Mouse (Mus musculus): Measurements from ENCODE around the gene B3gnt4.

DNA sequence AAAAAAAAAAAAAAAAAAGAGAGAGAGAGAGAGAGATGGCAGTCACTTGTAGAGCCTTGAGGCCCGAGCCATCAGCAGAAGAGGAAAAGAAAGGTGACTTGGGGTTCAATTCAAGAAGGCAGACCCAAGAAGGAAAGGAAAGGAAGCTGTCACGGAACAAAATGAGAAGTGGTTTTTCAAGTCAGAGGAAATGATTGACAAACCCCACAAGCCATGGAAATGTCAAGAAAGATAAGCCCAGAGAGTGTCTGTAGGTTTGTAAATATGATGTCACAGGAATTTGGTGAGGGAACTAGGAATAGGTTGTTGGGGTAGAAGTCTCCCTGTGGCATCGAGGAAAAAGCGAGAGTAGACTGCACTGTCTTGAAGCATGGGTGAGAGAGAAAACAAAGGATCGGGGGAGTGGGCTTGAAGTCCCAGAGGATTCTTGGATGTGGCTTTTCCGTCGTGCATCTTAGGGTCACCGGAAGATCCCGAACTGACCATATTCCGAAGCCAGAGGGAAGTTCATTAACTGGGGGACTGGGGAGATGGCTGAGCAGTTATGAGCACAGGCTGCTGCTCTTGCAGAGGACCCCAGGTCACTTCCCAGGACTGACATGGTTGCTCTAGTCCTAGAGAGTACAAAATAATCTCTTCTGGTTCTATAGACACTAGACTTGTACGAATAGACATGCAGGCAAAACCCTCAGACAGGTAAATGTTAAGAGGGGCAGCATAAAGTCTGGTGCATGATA, 22.4 kb upstream of the B3gnt4 start:
- TF ChIP-seq E2F4 (IDR thresholded peaks at IDR 0.05; ENCODE audit: insufficient read depth): no peak
- TF ChIP-seq MAX (IDR thresholded peaks at IDR 0.05; ENCODE audit: low read depth): no peak
- TF ChIP-seq MYOD1 (IDR thresholded peaks at IDR 0.05; ENCODE audit: control insufficient read depth in 1 of 3, insufficient read length in 2 of 3, low read depth in 2 of 3): no peak

All from myocyte (in vitro differentiated cells).